Mouse (Mus musculus) midbrain, embryonic 13.5 days (tissue): ENCODE results near the gene Vmn1r64. TPM values are rescaled to one million over a fixed set of nuclear protein-coding genes. Genes with fewer than 3 reads are reported as not detected.
"Not testable (repeated sequence)": the region's sequence is repeated elsewhere in the genome, so short reads cannot be mapped to it uniquely, and the experiment has no call there.

ENCODE experiments used
- ATAC-seq: fragments of 200-750 bp; cut with Nextera tagmentation; 2 replicates; pipeline ENCODE4 v1.8.0; 2017; ENCODE audit warnings: mild to moderate bottlenecking, moderate TSS enrichment, moderate library complexity
- H3K27ac ChIP-seq: fragments of 300-500 bp; sonication (generic); 2 replicates; pipeline ENCODE4 v1.5.1; 2015; ENCODE audit warnings: inconsistent platforms, mild to moderate bottlenecking, moderate library complexity
- H3K27me3 ChIP-seq: fragments of 300-500 bp; sonication (generic); 2 replicates; pipeline ENCODE4 v1.6.1; 2015; ENCODE audit warnings: mild to moderate bottlenecking, inconsistent platforms
- H3K36me3 ChIP-seq: fragments of 300-500 bp; sonication (generic); 2 replicates; pipeline ENCODE4 v1.6.1; 2015; ENCODE audit warnings: mild to moderate bottlenecking, inconsistent platforms
- H3K4me1 ChIP-seq: fragments of 300-500 bp; sonication (generic); replicated peaks from 2 replicates; pipeline ENCODE4 v1.6.1; 2015; ENCODE audit warnings: inconsistent platforms
- H3K4me2 ChIP-seq: fragments of 300-500 bp; sonication (generic); replicated peaks from 2 replicates; pipeline ENCODE4 v1.6.1; 2015; ENCODE audit warnings: moderate library complexity, mild to moderate bottlenecking, inconsistent platforms
- H3K4me3 ChIP-seq: fragments of 300-500 bp; sonication (generic); replicated peaks from 2 replicates; pipeline ENCODE4 v1.5.1; 2015; ENCODE audit warnings: mild to moderate bottlenecking, inconsistent platforms
- H3K9ac ChIP-seq: fragments of 300-500 bp; sonication (generic); replicated peaks from 2 replicates; pipeline ENCODE4 v1.6.1; 2015; ENCODE audit warnings: mild to moderate bottlenecking, inconsistent platforms
- H3K9me3 ChIP-seq: fragments of 300-500 bp; sonication (generic); 2 replicates; pipeline ENCODE4 v1.6.1; 2016; ENCODE audit warnings: mild to moderate bottlenecking, inconsistent platforms
- WGBS: fragments of 180-500 bp; shearing (Covaris S2); methylation state at CpG from one replicate; pipeline ENCODE4 v1.1.7; 2015; 5-methylcytosine and 5-hydroxymethylcytosine counted together
- polyA plus RNA-seq: library from polyadenylated mRNA; unstranded; fragments of >200 nt; fragmentation: Nextera tagmentation; extraction: Ambion mirVana; gene quantifications from 2 replicates; pipeline ENCODE4 v1.2.1, GENCODE M21; 2015

Gene Vmn1r64
- not detected in 2 replicates for polyA plus RNA-seq

- Histone ChIP-seq H3K4me2 (no peak within 1 kb of the TSS), H3K9ac (no peak within 1 kb of the TSS), H3K4me3 (no peak within 1 kb of the TSS), H3K27me3 (no peaks in the 10 kb centered on the region), H3K4me1 (no peaks in the 10 kb centered on the region), H3K9me3 (peaks cover 36% of the 10 kb centered on the region), H3K36me3 (no peaks in the 10 kb centered on the region), H3K27ac (no peak within 1 kb of the TSS)
- ATAC-seq: no peak
These were observed at the start of gene Vmn1r64 for GRCm38 (mm10) chr7:5884442-5884841. Gene Vmn1r64 (minus strand): TSS chr7:5884542.

- no peak overlapping the region for H3K4me3 ChIP-seq
- no peak overlapping the region for H3K27ac ChIP-seq
- no peaks in the 10 kb centered on the region for H3K36me3 ChIP-seq
- no peaks in the 10 kb centered on the region for H3K4me1 ChIP-seq
- H3K9me3 ChIP-seq: peaks cover 40% of the 10 kb centered on the region
- no peak overlapping the region for H3K9ac ChIP-seq
- no peak overlapping the region for H3K4me2 ChIP-seq
- H3K27me3 ChIP-seq: no peaks in the 10 kb centered on the region
- ATAC-seq: no peak
- WGBS: 86% methylated on average over 4 of the region's 4 CpGs
These were observed 14.9 kb upstream of the Vmn1r64 start for GRCm38 (mm10) chr7:5899238-5899637.

- peaks cover 43% of the 10 kb centered on the region for H3K9me3 ChIP-seq
- H3K36me3 ChIP-seq, H3K27me3 ChIP-seq, ATAC-seq, H3K4me2 ChIP-seq, H3K27ac ChIP-seq, H3K4me3 ChIP-seq, H3K4me1 ChIP-seq, H3K9ac ChIP-seq: not testable (repeated sequence)
- WGBS: 70% methylated on average over 2 of the region's 2 CpGs
These were observed 12.9 kb upstream of the Vmn1r64 start for GRCm38 (mm10) chr7:5897245-5897644.

Other genes with a start within 250 kb of the Vmn1r64 start
- gene Vmn1r62, start 210.9 kb downstream of the Vmn1r64 start, polyA plus RNA-seq: not detected in 2 replicates
- not detected in 2 replicates for gene Vmn1r63, start 79.1 kb downstream of the Vmn1r64 start, polyA plus RNA-seq
- gene Vmn1r65, start 126.5 kb upstream of the Vmn1r64 start, polyA plus RNA-seq: not detected in 2 replicates
- not detected in 2 replicates for gene Nlrp4c, start 160.6 kb upstream of the Vmn1r64 start, polyA plus RNA-seq